Mouse (Mus musculus) megakaryocyte, embryonic 14.5 days (primary cell): ENCODE measurements around the gene Sh3pxd2a.

Experiments
- FLI1 ChIP-seq: IDR thresholded peaks from 2 replicates; pipeline ENCODE4 v1.6.1; 2012; ENCODE audit warnings: low read length, inconsistent platforms, mixed read lengths
- GATA1 ChIP-seq: IDR thresholded peaks from 3 replicates; pipeline ENCODE4 v1.6.1; 2012; ENCODE audit warnings: mixed read lengths, low read length, inconsistent platforms, borderline replicate concordance

DNA sequence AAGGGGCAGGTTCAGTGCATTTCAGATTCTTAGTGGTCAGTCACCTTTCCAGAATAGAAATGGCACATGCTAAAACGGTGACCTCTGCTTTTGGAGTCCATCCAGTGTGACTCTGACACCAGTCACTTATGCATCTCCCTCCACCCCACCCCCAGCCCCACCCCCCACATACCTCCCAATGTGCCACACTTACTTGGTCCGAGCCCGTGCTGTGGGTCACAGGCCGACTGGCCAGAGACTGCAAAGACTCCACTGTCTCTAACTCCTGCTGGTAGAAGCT is 49.4 kb upstream of the Sh3pxd2a start:
- TF ChIP-seq GATA1, result no peak
- no peak for TF ChIP-seq FLI1
